Mouse (Mus musculus): ENCODE results near the gene Crk. TPM values are rescaled to one million over a fixed set of nuclear protein-coding genes. Genes with fewer than 3 reads are reported as not detected.

Gene Crk
- polyA plus RNA-seq, 1 experiment from 2014 or later, result 124 TPM

DNA sequence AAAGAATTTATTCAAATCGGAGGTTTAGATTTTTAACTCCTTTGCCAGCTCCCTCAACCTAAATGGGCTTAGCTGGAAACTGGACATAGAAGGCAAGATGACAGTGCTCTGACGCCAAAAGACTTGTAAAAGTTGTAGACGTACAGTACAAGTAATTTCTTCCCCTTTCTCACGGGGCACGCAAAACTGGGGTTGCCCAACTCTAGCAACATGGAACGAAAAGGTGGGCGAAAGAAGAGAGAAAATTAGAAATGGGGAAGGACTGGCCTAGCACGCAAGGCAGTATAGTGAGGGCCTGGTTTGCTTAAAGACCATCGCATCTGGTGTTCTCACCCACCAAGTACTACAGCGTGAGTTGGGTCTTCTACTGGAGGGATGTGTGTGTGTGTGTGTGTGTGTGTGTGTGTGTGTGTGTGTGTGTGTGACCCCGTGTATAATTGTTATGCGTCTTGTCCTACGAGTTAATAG lies 28.1 kb upstream of the Crk start:
- H3K4me3 ChIP-seq, result peak overlapping the region; percentile 59
- peak overlapping the region; percentile 79 for H3K9ac ChIP-seq
- WGBS, result 50% methylated on average over 13 of the region's 13 CpGs
- H3K27ac ChIP-seq, result no peak overlapping the region
- H3K4me2 ChIP-seq, result peak overlapping the region; percentile 75
- no peaks in the 10 kb centered on the region for H3K36me3 ChIP-seq (ENCODE audit: poor library complexity, severe bottlenecking)
- H3K4me1 ChIP-seq, result peaks cover 41% of the 10 kb centered on the region
- peaks cover 35% of the 10 kb centered on the region for H3K27me3 ChIP-seq
- no peaks in the 10 kb centered on the region for H3K9me3 ChIP-seq (replicated peaks)
- ATAC-seq, result peak; percentile 17

DNA sequence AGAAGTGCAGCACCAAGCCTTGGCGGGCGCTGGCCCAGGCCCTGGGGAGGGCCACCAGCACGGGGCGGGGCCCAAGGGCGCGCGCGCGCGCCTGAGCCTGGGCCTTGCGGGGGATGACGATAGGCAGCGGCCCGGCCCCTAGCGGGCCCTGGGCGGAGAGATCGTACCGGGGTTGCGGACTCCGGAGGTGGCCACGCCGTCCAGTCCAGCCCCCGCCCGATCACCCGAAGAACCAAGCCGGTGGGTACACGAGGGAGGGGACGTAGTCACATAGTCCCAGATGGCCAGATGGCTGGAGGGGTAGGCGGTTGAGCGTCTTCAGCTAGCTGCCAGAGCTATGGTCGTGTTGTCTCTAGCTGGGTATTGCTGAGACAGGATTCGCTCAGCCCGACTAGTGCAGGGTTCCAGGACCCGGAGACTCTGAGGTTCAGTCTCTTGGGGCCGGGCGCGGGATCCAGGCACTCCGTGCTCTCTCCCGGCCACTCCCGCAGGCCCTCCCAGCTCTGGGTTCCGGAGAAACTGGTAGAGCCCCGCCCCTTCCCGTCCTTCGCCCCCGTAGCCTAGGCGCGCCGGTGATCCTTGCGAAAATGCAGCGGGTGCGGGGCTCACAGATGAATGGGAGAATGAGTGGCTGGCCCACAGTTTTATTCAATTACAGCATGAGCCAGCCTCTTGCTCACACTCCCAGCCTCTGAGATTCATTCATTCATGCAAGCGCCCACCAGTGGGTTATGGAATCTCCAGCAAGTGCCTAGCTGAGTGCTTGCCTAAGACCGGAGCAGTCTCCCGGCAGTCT lies 27.4 kb upstream of the Crk start:
- Histone ChIP-seq H3K9me3 (replicated peaks) (no peaks in the 10 kb centered on the region), H3K27ac (peak overlapping the region; percentile 40), H3K4me2 (peak overlapping the region; percentile 75), H3K4me3 (peak overlapping the region; percentile 59), H3K36me3 (ENCODE audit: poor library complexity, severe bottlenecking) (no peaks in the 10 kb centered on the region), H3K27me3 (peaks cover 38% of the 10 kb centered on the region), H3K4me1 (peaks cover 47% of the 10 kb centered on the region), H3K9ac (peak overlapping the region; percentile 79)
- ATAC-seq, result peak; percentile 71
- under 1% methylated on average over 52 of the region's 54 CpGs for WGBS

DNA sequence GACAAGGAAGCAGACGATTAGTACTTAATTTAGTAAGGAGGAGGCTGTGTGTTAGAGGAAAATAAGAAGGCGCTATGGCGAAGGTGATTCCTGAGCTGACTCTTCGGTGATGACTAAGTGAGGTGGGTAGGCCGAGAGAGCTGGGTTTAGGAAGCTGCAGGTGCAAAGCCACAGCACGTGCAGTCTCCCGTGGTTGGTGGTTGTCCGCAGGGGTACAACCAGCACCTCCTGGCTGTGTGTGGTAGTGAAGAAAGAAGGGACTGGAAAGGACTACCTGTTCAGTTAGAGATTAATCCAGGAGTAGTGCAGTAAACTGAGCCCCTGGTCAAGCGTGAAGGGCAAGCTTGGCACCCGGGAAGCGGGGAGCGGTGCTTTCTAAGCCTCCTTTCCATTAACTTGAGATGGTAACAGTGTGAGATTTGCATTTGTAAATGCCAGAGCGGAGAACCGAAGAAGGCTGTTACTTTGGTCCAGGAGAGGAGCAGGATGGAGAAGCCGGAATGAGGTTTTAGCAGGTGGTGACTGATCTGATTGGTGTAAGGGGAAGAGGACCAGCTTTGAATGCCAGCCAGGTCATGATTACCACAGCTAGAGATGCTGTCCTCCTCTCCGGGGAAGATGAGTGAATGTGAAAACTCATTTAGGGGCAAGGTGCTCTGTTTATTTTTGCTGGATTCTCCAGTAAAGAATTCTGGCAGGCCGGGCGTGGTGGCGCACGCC lies 26.7 kb upstream of the Crk start:
- peaks cover 45% of the 10 kb centered on the region for H3K27me3 ChIP-seq
- peak overlapping the region; percentile 79 for H3K9ac ChIP-seq
- peaks cover 50% of the 10 kb centered on the region for H3K4me1 ChIP-seq
- WGBS, result 23% methylated on average over 20 of the region's 20 CpGs
- H3K4me2 ChIP-seq, result peak overlapping the region; percentile 75
- peak overlapping the region; percentile 59 for H3K4me3 ChIP-seq
- H3K9me3 ChIP-seq (replicated peaks), result no peaks in the 10 kb centered on the region
- H3K27ac ChIP-seq, result peak overlapping the region; percentile 40; the same call in 1 of the 2 replicates
- no peaks in the 10 kb centered on the region for H3K36me3 ChIP-seq (ENCODE audit: poor library complexity, severe bottlenecking)
- no peak for ATAC-seq

DNA sequence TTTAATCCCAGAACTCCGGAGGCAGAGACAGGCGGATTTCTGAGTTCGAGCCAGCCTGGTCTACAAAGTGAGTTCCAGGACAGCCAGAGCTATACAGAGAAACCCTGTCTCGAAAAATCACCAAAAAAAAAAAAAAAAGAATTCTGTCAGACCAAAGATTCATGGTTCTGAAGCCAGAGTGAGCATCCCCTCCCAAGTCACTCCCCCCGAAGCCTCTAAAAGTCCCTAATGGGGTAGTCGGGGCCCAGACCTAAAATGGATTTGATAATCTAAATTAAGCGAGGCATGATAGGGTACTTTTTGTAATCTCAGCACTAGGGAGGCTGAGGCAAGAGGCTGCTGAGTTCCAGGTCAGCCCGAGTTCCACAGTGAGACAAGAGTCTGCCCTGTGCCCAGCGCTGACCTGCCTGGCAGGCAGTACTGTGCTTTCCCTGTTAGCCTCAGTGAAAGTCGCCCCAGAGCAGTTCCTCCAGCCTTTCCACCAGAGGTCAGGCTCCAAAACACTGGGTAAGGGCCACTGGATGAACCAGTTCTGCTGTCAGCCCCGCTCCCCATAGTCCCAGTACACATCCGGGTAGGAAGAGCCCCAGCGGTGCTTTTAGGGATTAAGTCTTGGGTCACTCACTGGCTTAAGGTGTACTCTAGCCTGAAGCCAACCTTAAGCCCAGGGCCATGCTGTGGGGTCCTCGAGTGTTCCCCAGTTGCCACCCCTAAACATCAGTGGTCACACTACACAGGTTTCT lies 25.9 kb upstream of the Crk start:
- H3K27ac ChIP-seq, result no peak overlapping the region
- no peak overlapping the region for H3K9ac ChIP-seq
- peaks cover 50% of the 10 kb centered on the region for H3K4me1 ChIP-seq
- no peaks in the 10 kb centered on the region for H3K9me3 ChIP-seq (replicated peaks)
- ATAC-seq, result no peak
- 31% methylated on average over 14 of the region's 14 CpGs for WGBS
- peaks cover 46% of the 10 kb centered on the region for H3K27me3 ChIP-seq
- H3K4me3 ChIP-seq, result peak overlapping the region; percentile 45
- peak overlapping the region; percentile 75 for H3K4me2 ChIP-seq
- H3K36me3 ChIP-seq (ENCODE audit: poor library complexity, severe bottlenecking), result no peaks in the 10 kb centered on the region

DNA sequence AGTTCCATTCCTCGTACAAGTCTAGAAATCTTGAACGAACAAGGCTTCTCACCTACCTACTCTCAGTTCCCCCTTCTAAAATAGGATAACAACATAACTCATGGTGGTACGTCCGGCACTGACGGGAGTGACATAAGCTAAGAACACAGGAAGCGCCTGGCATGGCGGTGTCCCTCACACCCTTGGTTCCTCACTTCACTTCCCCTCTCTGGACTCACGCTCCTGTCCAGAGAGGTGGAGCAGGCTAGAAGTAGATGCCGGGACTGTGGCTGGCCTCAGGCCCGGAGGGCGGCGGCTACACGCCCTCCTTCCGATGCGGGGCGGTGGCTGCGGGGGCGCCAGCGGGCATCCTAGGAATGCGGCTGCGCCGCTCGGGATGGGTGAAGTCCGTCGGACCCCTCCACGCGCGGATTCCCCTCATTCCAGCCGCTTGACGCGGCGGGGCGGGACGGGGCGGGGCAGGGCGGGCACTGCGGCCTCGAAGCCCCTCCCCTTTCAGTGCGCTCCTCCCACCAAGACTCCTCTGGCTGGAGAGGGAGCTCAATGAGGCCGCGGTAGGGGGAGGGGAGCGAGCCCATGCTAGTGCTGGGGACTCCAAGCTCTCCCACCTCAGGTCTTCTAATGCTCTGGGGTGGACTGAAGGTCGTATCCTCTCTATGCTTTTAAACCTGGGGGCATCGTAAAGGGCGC lies 25.1 kb upstream of the Crk start:
- peak; percentile 52 for ATAC-seq
- Histone ChIP-seq H3K4me3 (peak overlapping the region; percentile 45), H3K27ac (no peak overlapping the region), H3K9me3 (replicated peaks) (no peaks in the 10 kb centered on the region), H3K4me1 (peaks cover 50% of the 10 kb centered on the region), H3K9ac (peak overlapping the region; percentile 51), H3K4me2 (peak overlapping the region; percentile 70), H3K27me3 (peaks cover 46% of the 10 kb centered on the region), H3K36me3 (ENCODE audit: poor library complexity, severe bottlenecking) (no peaks in the 10 kb centered on the region)
- under 1% methylated on average over 42 of the region's 45 CpGs for WGBS

DNA sequence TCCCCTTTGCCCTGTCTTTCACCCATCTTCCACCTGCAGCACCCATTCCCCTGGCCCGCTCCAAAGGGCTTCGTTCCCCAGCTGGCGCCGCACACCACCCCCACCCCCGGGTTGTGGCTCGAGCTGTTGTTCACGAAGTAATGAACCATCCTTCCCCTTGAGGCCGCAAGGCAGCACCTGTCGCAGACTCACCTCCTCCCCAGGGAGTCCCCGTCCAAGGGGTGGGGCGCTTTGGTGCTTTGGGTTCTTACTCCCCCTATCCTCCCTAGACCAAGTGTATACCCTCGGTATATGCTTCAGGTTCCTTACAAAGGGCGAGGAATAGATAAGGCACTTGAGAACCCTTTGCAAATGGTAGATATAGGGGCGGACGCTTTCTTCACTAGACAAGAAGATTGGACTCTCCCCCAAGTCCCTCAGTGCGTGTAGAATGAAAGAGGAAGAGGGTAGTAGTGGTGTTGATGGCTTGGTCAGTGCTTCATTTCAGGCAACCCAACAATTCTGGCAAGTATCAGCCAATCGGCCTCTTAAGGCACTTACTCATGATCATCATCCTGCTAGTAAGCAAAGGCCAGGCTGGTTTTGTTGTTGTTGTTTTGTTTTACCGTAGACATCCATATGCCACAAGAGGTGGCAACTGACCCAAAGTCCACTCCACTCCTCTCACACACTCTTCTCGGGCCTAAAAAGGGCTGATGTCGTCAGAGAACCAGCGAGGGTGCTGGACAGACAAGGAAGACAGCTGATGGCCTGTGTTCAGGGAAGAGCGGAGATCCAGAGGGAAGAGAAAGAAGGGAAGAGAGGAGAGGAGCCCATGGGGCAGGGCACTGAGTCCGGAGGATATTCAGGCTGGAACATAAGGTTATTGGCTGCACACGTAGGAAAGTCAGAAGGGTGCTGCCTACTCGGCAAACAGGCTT lies 24.3 kb upstream of the Crk start:
- Histone ChIP-seq H3K4me2 (peak overlapping the region; percentile 97), H3K36me3 (ENCODE audit: poor library complexity, severe bottlenecking) (no peaks in the 10 kb centered on the region), H3K9ac (peak overlapping the region; percentile 51; the same call in 1 of the 2 replicates), H3K27me3 (peaks cover 46% of the 10 kb centered on the region), H3K4me1 (peaks cover 50% of the 10 kb centered on the region), H3K27ac (no peak overlapping the region), H3K4me3 (peak overlapping the region; percentile 64), H3K9me3 (replicated peaks) (no peaks in the 10 kb centered on the region)
- 43% methylated on average over 25 of the region's 25 CpGs for WGBS
- ATAC-seq, result peak; percentile 9; the same call in 1 of the 2 replicates

DNA sequence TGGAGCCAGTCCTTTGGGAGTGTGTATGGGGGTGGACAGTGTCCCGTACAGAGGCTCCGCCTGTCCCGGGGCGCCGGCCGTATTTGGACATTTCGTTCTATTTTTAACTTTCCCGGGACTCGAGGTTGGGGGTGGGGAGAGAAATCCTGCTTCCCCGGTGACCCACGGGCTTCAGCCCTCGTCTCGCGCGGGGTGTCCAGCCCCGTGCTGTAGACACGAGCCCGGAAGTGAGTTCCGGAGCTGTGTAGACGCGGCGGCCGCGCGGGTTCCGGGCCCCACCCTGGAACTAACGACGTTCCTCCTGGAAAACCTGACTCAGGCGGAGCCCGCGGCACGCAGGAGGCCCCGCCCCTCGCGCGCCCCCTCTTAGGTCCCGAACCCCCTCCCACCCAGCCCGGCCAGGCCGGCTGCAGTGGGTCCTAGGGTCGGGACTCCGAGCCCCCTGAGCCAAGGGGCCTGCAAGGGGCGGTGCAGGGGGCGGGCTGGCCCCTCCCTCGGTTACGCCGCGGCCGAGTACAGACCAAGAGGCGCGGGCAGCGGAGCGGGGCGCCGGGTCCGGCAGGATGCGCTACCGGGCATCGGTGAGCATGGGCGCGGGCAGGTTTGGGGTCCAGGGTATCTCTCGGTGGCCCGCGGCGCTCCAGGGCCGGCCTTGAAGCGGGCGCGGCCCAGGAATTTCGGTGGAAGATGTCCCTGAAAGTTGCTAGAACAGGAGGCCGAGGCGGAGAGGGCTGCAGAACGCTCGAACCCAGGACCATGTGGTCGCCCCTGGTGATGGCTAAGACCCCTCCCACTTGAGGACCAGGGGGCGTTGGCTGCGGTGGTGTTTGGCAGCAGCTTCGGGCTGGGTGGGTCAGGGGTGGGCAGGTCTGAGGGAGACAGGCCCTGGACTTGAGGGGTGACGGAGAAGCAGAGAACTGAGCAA lies 23.2 kb upstream of the Crk start:
- Histone ChIP-seq H3K4me2 (peak overlapping the region; percentile 97), H3K27ac (no peak overlapping the region), H3K27me3 (peaks cover 46% of the 10 kb centered on the region), H3K9ac (peak overlapping the region; percentile 72), H3K4me1 (peaks cover 49% of the 10 kb centered on the region), H3K9me3 (replicated peaks) (no peaks in the 10 kb centered on the region), H3K4me3 (peak overlapping the region; percentile 64), H3K36me3 (ENCODE audit: poor library complexity, severe bottlenecking) (0 out of 2 replicates have a peak, but pooled peaks cover 5% of the 10 kb centered on the region)
- ATAC-seq, result peak; percentile 31; the same call in 1 of the 2 replicates
- 2% methylated on average over 78 of the region's 78 CpGs for WGBS

DNA sequence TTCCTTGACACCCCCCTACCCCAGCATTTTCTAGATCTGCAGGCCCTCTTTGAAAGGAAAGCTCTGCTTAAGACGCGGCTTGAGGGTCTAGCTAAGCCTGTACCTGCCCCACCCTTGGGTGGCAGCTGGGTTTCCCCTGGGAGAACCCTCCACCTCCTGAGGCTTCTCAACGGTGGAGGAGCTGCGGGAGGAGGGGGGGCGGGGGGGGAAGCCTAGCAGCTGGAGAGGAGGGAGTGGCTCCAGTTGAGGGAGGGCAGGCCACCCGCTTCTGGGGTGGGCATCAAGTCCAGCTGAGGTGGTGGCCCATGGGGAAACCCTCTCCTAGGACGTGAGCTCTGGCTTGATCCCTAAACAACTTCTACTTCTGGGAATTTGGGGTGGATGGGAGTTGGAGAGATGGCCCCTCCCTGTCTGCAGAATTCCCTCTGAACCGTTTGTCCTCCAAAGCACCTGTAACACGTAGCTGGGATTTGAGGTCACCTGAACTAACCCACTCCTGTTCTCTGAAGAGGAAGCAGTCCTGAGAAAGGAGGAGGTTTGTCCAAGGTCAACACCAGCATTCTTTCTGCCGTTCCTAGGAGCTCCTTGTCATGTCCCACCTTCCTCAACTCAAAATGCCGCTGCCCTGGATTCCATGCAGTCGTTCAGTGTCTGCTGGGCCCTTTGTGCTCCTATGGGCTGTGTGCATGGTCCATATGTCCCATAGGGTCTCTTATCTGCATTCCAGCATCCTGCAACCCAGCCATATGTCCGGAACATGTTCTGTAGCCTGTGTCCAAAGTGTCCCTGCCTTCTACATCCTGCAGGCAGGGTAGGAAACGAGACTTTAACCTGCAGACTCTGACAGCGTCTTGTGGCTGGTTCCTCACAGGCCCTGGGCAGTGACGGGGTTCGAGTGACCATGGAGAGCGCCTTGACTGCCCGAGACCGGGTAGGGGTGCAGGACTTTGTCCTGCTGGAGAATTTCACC lies 22.2 kb upstream of the Crk start:
- Histone ChIP-seq H3K4me2 (peak overlapping the region; percentile 97), H3K36me3 (ENCODE audit: poor library complexity, severe bottlenecking) (peaks cover 14% of the 10 kb centered on the region; the same call in 1 of the 2 replicates), H3K27me3 (peaks cover 46% of the 10 kb centered on the region), H3K9ac (peak overlapping the region; percentile 72), H3K4me1 (peaks cover 41% of the 10 kb centered on the region), H3K9me3 (replicated peaks) (no peaks in the 10 kb centered on the region), H3K27ac (no peak overlapping the region), H3K4me3 (peak overlapping the region; percentile 64)
- ATAC-seq, result no peak
- 59% methylated on average over 19 of the region's 20 CpGs for WGBS

DNA sequence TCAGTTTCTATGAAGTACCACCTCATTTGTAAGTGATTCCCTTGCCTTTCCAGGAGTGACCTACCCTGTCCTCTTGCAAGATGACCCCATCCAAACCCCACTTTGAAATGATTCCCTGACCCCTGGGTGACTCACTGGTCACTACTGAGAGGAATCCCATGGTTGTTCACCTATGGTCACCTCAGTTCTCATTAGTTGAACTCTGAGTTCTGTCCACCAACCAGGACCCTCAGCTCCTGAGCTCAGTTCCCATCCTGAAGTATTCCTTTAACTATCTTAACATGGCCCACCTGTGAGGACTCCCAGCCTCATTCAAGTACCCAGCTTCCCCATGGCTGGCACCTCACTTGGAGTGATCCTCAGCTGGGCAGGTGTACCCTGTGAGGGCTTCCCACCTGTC lies 21.2 kb upstream of the Crk start:
- H3K27ac ChIP-seq, result no peak overlapping the region
- H3K4me3 ChIP-seq, result no peak overlapping the region
- H3K36me3 ChIP-seq (ENCODE audit: poor library complexity, severe bottlenecking), result peaks cover 23% of the 10 kb centered on the region; the same call in 1 of the 2 replicates
- H3K4me2 ChIP-seq, result no peak overlapping the region
- peaks cover 33% of the 10 kb centered on the region for H3K4me1 ChIP-seq
- H3K27me3 ChIP-seq, result peaks cover 38% of the 10 kb centered on the region
- H3K9ac ChIP-seq, result no peak overlapping the region
- no peak for ATAC-seq
- no peaks in the 10 kb centered on the region for H3K9me3 ChIP-seq (replicated peaks)
